Mouse (Mus musculus): ENCODE data around the gene 1810030O07Rik.
"Not testable (repeated sequence)": the region's sequence is repeated elsewhere in the genome, so short reads cannot be mapped to it uniquely, and the experiment has no call there.

1810030O07Rik gene

DNA sequence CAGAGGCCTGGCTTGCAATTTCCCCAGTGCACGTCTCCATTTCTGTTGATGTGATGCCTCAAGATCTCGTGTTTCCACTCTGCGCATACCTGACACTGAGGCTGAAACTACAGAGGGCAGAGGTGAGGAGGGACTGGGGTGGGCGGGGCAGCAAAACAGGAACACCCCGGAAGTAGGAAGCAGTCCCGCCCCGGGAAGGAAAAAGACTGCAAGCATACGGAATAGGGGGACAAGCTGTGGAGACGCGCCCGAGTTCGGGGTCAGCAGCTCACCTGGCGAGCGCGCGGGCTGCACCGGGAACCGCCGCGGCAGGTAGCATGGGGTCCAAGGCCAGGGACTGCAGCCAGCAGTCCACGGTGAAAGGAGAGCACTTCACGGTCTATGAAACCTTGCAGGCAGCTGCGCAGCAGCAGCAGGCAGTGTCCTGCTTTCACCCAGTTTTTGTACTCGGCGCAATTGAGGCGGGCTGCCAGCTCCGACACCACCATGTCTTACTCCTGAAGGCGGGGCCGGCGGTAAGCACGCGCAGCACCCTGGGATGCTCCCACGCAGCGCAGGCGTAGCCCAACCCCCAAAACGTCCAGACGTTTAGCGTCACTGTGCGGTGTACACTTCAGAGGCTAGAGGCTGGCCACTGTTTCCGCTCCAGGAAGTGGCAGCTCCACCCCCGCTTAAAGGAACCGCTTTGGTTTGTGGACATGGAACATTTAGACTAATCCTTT, at the start of gene 1810030O07Rik:
Gene 1810030O07Rik (minus strand): TSS at position 615 of the 722 bp plus-strand sequence.
- DNase-seq (ENCODE audit: inconsistent ontology term), result peak; percentile 86

DNA sequence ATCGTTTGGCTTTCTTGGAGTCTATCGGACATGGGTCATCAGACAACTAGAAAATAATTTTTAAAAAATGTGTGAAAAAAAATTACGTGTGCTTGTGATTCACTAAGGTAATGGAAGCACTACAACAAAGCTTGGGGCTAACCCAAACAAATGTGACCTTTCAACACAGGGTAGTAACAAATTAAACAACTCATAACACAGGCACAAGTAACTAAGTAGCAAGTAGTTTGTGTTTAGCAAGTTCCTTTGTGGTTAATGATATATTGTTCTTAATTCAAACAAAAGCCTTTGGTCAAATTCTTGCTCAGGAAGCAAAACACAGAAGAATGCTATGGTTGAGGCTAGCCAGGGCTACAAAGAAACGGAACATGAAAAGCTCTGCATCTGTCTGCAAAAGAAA, 42.6 kb upstream of the 1810030O07Rik start:
- no peak for DNase-seq (ENCODE audit: inconsistent ontology term)

DNA sequence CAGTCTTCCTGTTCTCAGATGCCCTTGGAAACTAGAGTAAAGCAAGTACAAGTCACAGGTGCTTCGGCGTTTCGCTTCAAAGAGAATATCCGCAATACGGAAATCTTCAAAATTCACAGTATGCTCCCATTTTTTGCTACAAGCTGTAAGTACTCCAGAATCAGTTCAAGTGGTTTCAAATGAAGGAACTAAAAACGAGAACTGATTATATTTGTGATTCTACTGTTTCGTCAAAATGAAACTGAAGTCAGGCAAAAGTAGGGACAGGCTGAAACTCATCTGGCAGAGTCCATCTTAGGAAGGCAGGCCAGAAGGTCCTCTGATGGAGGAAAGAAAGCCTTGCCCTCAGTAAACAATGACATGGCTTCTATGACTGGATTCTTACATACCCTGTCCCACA, 40.3 kb upstream of the 1810030O07Rik start:
- DNase-seq (ENCODE audit: inconsistent ontology term), result no peak

DNA sequence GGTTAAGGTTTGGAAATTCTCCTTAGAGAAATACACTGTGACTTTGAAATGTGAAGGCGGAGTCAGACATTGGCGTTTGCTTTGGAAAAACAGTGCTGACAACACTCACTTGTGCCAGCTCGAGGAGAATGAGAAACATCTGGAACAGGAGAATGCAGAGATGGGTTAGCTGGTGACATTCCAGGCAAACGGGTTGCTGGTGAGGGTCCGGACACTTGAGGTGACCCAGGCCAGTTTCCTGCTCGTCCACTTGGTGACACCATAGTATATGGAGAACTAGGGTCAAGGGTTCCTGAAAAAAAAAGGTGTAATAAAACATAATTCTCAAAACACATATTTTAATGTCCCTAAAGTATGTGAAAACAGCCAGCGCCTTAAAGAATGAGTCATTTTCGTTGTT, 13.4 kb upstream of the 1810030O07Rik start:
- DNase-seq (ENCODE audit: inconsistent ontology term), result no peak

DNA sequence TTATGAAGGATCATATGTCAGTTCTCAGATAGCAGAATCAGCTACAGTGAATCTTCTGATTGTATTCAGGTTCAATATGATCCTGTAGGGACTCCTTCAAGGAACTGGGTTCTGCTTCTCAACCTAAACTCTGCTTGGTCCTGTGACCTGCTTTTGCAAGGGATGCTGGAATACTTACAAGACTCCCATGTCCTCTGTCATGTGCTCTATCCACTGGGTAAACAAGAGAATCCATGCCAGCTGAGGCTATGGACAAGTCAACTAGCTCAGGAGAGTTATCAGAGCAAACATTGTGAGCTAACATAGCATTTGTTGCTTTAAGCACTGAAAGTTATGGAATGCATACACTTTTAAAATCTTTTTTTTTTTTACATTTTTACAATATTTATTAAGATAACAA, 12.6 kb upstream of the 1810030O07Rik start:
- no peak for DNase-seq (ENCODE audit: inconsistent ontology term)

DNA sequence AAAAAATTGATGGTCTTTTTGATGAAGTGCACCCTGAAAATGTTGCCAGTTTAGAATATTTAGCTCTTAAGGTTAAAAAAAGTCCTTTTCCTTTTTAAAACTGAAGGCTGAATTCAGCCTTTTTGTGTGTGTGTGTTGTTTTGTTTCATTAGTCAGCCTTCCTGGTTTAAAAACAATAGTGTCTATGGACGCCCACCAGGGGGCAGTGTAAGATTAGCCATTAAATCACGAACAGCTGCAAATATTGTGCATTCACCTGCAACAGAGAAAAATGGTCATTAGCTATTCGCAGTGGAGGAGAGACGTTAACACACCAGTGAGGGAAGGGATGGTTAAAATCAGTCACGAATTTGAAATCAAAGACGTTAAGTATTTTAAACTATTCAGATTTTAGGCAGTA, 3.9 kb upstream of the 1810030O07Rik start:
- DNase-seq (ENCODE audit: inconsistent ontology term), result peak; percentile 56

DNA sequence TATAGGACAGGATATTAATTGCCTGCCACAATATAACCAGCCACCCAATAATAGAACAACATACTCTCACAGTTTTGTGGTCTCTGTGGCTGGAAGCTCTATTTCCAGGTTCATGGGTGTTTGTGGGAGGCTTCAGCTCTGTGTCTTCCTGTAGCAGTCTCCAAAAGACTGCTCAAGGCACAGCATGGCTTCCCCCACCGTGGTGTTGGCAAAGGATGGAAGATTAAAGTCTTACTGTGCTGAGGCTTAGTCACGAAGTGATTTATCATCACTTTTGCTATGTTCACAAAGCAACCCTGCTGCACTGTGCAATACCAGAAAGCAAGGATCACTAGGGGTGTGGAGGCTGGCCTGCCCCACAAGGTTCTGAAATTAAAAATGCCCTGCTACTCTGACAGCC, 19.6 kb downstream of the 1810030O07Rik start:
- DNase-seq (ENCODE audit: inconsistent ontology term), result peak; percentile 3

DNA sequence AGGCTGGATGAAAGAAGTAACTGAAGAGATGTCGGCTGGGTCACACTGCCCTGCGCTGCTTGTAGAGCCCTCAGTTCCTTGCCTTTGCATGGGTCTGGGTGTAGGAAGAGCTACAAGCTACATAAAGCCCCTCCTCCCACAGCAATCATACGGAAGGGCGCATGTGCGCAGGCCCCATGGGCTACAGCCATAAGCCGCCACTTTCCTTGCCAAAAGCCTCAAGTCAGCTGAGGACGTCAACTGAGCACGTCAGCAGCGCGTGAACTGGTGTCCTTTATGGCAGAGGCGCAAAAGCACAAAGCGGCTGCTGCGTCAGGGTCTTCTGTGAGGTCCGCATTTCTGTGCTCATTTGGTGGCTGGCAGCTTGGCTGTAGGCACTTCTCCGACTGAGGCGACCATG, 21.6 kb downstream of the 1810030O07Rik start:
- DNase-seq (ENCODE audit: inconsistent ontology term), result no peak

DNA sequence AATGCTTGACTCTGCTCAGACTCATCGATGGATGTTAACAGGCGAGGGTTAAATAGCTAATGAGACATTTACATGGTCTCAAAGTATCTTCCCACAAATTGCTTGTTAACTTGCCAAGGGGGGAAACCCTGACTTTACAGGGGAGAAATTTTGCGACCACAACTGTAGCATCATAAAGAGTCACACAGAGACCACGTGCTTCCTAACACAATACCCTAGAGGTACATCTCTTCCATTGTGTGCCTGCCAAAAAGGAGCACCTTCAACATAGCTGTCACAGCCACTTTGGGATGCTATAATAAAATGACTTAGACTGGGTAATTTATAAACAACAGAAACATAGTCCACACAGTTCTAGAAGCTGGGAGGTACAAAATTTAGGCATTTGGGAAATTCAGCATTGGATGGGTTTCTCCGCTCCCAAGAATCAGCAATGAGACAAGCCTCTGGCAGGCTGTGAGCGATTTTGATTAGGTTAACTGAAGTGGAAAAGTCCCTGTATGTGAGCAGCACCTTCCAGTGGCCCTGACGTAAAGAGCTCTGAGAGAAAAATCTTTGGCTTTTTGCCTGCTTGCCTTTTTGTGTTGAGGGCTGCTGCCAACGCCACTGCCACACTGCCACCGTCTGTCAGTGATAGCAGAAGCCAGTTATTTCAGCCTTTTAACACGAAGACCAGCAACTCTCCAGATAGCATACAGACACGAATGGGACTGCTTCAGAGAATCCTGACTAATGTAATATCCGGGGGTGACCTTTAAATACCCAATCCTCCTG, 27.8 kb downstream of the 1810030O07Rik start:
- peak; percentile 58 for DNase-seq (ENCODE audit: inconsistent ontology term)

DNA sequence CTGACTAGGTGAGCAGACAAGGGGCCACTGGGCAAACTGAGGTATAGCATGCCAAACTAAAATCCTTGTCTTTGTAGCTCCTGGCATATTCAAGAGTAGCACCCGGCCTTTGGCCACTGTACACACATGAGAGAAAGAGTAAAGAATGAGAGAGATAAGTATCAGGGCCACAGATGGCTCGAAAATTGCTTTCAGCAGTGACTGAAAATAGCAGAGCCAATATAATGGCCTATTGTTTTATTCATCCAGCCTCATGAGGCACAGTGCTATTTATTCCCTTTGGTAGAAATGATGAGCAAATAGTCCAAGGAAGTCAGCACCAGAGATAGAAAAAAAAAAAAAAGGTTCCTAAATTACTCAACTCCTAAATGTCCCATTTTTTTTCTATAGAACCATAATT, 28.5 kb downstream of the 1810030O07Rik start:
- DNase-seq (ENCODE audit: inconsistent ontology term), result peak; percentile 3

DNA sequence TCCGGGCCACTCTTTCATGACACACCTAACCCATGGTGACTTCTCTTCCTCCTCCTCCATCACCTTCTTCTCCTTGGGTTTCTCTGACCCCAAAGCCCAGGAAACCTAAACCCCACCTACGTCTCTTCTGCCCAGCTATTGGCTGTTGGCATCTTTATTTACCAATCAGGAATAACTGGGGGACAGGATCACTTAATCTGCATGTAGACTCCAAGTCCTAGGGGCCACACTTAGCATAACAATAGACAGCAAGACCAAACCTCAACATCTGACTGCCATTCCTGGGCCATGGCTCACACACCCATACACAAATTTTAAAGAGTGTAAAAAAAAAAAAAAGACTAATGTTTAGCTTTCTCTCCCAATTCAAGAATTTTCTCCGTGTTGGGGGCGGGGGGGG, 48.3 kb downstream of the 1810030O07Rik start:
- DNase-seq (ENCODE audit: inconsistent ontology term), result no peak

DNA sequence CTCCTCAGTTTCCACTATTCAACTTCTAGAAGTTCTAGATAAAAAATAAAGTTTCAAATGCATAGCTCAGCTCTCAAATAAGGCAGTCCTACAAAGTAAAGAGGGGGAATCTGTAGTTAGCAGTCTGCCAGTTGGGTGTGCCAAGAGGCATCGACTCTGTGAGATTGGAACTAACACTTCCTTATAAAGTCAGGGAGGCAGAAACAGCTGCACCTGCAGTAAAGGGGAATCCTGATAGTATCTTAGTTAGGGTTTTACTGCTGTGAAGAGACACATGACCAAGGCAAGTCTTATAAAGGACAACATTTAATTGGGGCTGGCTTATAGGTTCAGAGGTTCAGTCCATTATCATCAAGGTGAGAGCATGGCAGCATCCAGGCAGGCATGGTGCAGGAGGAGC, 61.1 kb downstream of the 1810030O07Rik start:
- not testable (repeated sequence) for DNase-seq (ENCODE audit: inconsistent ontology term)

DNA sequence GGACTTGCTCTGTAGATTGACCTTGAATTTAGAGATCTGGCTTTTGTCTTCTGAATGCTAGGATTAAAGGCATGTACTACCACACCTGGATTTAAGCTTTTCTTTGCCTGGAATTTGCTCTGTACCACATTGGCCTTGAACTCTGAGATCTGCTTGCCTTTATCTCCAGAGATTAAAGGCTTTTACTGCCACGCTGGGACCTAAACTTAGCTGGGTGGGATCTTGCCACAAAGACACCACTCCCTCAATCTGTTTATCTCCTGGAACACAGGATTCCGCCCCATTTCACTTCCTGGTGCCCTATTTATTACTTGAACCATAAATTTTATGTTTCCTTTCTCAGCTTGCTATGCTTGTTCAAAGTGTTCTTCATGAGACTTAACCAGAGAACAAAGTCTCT, 62.3 kb downstream of the 1810030O07Rik start:
- no peak for DNase-seq (ENCODE audit: inconsistent ontology term)

DNA sequence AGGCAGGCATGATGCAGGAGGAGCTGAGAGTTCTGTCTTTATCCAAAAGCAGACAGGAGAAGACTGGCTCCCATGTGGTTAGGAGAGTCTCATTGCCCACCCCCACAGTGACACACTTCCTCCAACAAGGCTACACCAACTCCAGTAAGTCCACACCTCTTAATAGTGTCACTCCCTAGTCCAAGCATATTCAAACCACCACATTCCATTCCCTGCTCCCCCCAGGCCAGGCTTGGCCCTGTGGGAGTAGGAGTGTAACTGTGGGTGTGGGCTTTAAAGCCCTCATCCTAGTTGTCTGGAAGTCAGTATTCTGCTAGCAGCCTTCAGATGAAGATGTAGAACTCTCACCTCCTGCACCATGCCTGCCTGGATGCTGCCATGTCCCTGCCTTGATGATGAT, 62.9 kb downstream of the 1810030O07Rik start:
- not testable (repeated sequence) for DNase-seq (ENCODE audit: inconsistent ontology term)
